Mouse (Mus musculus): ENCODE data around the gene Ppp1r10. TPM values are rescaled to one million over a fixed set of nuclear protein-coding genes. Genes with fewer than 3 reads are reported as not detected.
"Not testable (repeated sequence)": the region's sequence is repeated elsewhere in the genome, so short reads cannot be mapped to it uniquely, and the experiment has no call there.

The Ppp1r10 gene
- total and polyA plus RNA-seq, 3 experiments = 14.5 to 70.3 (median 31.6) TPM

DNA sequence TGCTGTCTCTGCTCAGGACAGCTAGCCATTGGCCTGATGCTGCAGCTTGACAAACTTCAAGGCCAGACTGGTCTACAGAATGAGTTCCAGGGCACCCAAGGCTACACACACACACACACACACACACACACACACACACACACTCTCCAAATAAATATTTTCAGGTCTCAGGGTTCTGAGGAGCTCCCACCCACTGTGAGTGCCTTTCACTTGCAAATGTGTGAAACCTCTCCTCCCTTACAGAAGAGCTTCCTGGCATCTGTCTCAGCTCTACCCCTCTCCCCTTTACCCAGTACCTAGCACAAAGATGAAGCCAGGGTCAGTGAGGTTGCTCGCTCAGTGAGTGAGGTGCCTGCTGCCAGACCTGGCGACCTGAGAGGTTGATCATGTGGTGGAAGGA lies 22.9 kb downstream of the Ppp1r10 start:
- Histone ChIP-seq H3K27ac (ENCODE audit: insufficient read depth, low read depth) (no peak overlapping the region), H3K9ac (ENCODE audit: insufficient read depth, low read depth) (no peak overlapping the region), H3K4me3 (replicated peaks in 1 of 3; ENCODE audit: low read depth in 2 of 3, low read length in 2 of 3, poor library complexity in 1 of 3) (no peak overlapping the region), H3K27me3 (replicated peaks) (peaks cover 2% of the 10 kb centered on the region), H3K4me1 (ENCODE audit: control insufficient read depth in 1 of 2, insufficient read depth in 2 of 2) (no peaks in the 10 kb centered on the region), H3K79me2 (replicated peaks; ENCODE audit: control insufficient read depth, extremely low read depth, insufficient read depth, poor library complexity, severe bottlenecking) (no peaks in the 10 kb centered on the region), H3K4me2 (ENCODE audit: insufficient read depth, low read depth, poor library complexity, severe bottlenecking) (no peak overlapping the region), H3K9me3 (replicated peaks; ENCODE audit: low read length) (peaks cover 6% of the 10 kb centered on the region), H3K36me3 (replicated peaks in 1 of 2; ENCODE audit: control insufficient read depth in 1 of 2, insufficient read depth in 1 of 2, low read length in 1 of 2) (no peaks in the 10 kb centered on the region)
- dilution Hi-C loops (cut with MboI; ENCODE audit: extremely low pct_ligation_motif_present, extremely low pct_unique_long_range_greater_than_20kb, low sequenced_read_pairs) = no loop called here
- TF ChIP-seq ZNF384 (IDR thresholded peaks at IDR 0.05; ENCODE audit: low read depth, low read length) (no peak), IRF4 (IDR thresholded peaks at IDR 0.05; ENCODE audit: low read depth, low read length) (no peak), MEF2A (IDR thresholded peaks at IDR 0.05; ENCODE audit: borderline replicate concordance, low read depth, low read length) (no peak), RCOR1 (conservative IDR thresholded peaks at IDR 0.05; ENCODE audit: low read depth, low read length) (no peak), E2F4 (IDR thresholded peaks at IDR 0.05; ENCODE audit: insufficient replicate concordance, low read depth, low read length) (no peak), PAX5 (IDR thresholded peaks at IDR 0.05; ENCODE audit: low read length) (no peak), SMC3 (IDR thresholded peaks at IDR 0.05; ENCODE audit: low read depth, low read length) (no peak), UBTF (IDR thresholded peaks at IDR 0.05; ENCODE audit: low read depth, low read length) (no peak), ZKSCAN1 (IDR thresholded peaks at IDR 0.05; ENCODE audit: borderline replicate concordance, low read depth, low read length) (no peak), MAX (IDR thresholded peaks at IDR 0.05; ENCODE audit: low read length) (no peak), POLR2AphosphoS2 (IDR thresholded peaks at IDR 0.05; ENCODE audit: low read depth, low read length) (no peak)
- in situ Hi-C loops (cut with MboI; ENCODE audit: low pct_ligation_motif_present, low pct_unique_long_range_greater_than_20kb, low sequenced_read_pairs) = no loop called here
- no peak for DNase-seq (ENCODE audit: extremely low read depth)

DNA sequence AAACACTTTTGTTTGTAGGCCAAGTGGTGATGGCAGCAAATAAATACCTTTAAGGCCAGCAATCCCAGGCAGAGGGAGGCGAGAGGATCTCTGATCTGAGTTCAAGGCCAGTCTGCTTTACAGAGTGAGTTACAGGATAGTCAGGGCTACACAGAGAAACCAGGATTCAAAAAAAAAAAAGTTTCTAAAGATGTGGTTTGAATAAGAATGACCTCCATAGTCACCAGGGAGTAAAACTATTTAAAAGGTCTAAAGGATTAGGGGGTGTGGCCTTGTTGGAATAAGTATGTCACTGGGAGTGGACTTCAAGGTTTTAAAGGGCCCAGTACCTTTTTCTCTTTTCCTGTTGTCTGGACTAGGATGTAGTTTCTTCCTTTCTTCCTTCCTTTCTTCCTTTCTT lies 23.7 kb downstream of the Ppp1r10 start:
- no peak overlapping the region for H3K27ac ChIP-seq (ENCODE audit: insufficient read depth, low read depth)
- no peaks in the 10 kb centered on the region for H3K79me2 ChIP-seq (replicated peaks; ENCODE audit: control insufficient read depth, extremely low read depth, insufficient read depth, poor library complexity, severe bottlenecking)
- H3K4me3 ChIP-seq (replicated peaks in 1 of 3; ENCODE audit: low read depth in 2 of 3, low read length in 2 of 3, poor library complexity in 1 of 3) = no peak overlapping the region
- H3K9ac ChIP-seq (ENCODE audit: insufficient read depth, low read depth) = no peak overlapping the region
- dilution Hi-C loops (cut with MboI; ENCODE audit: extremely low pct_ligation_motif_present, extremely low pct_unique_long_range_greater_than_20kb, low sequenced_read_pairs) (no loop called here), in situ Hi-C loops (cut with MboI; ENCODE audit: low pct_ligation_motif_present, low pct_unique_long_range_greater_than_20kb, low sequenced_read_pairs) (no loop called here)
- H3K4me1 ChIP-seq (ENCODE audit: control insufficient read depth in 1 of 2, insufficient read depth in 2 of 2) = no peaks in the 10 kb centered on the region
- no peak overlapping the region for H3K4me2 ChIP-seq (ENCODE audit: insufficient read depth, low read depth, poor library complexity, severe bottlenecking)
- TF ChIP-seq GABPA (IDR thresholded peaks at IDR 0.05; ENCODE audit: insufficient replicate concordance, low read depth, low read length) (no peak), ETS1 (conservative IDR thresholded peaks at IDR 0.05; ENCODE audit: low read depth, low read length) (no peak), TBP (conservative IDR thresholded peaks at IDR 0.05; ENCODE audit: low read depth, low read length) (no peak), MAZ (IDR thresholded peaks at IDR 0.05; ENCODE audit: low read depth, low read length) (no peak), CTCF (conservative IDR thresholded peaks at IDR 0.05 in 1 of 2, IDR thresholded peaks at IDR 0.05 in 1 of 2; ENCODE audit: low read depth in 2 of 2, low read length in 2 of 2) (no peak), ELF1 (IDR thresholded peaks at IDR 0.05; ENCODE audit: low read depth, low read length) (no peak), SIN3A (IDR thresholded peaks at IDR 0.05; ENCODE audit: low read length) (no peak), POLR2AphosphoS2 (IDR thresholded peaks at IDR 0.05; ENCODE audit: low read depth, low read length) (no peak), EP300 (IDR thresholded peaks at IDR 0.05; ENCODE audit: low read length) (no peak)
- peaks cover 6% of the 10 kb centered on the region for H3K9me3 ChIP-seq (replicated peaks; ENCODE audit: low read length)
- H3K36me3 ChIP-seq (replicated peaks in 1 of 2; ENCODE audit: control insufficient read depth in 1 of 2, insufficient read depth in 1 of 2, low read length in 1 of 2) = no peaks in the 10 kb centered on the region
- no peak for DNase-seq (ENCODE audit: extremely low read depth)
- H3K27me3 ChIP-seq (replicated peaks) = peaks cover 2% of the 10 kb centered on the region

DNA sequence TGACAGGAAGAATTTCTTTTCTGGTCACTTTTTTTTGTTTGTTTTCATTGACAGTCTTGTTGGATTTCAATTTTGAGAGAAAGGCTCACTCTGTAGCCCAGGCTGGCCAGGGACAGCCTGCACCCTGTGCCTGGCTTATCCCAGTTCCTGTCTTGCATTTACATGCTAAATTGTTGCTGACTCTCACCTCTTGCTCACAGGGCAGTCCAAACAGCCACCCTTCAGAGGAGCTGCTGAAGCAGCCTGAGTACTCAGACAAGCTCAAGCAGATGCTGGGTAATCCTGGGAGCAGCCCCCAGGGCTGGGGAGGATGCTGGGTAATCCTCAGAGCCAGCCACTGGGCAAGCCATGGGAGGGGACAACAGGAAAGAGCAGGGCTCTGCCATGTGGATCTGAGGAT lies 34.7 kb downstream of the Ppp1r10 start:
- in situ Hi-C loops (cut with MboI; ENCODE audit: low pct_ligation_motif_present, low pct_unique_long_range_greater_than_20kb, low sequenced_read_pairs); dilution Hi-C loops (cut with MboI; ENCODE audit: extremely low pct_ligation_motif_present, extremely low pct_unique_long_range_greater_than_20kb, low sequenced_read_pairs); DNase-seq (ENCODE audit: extremely low read depth): not testable (repeated sequence)

DNA sequence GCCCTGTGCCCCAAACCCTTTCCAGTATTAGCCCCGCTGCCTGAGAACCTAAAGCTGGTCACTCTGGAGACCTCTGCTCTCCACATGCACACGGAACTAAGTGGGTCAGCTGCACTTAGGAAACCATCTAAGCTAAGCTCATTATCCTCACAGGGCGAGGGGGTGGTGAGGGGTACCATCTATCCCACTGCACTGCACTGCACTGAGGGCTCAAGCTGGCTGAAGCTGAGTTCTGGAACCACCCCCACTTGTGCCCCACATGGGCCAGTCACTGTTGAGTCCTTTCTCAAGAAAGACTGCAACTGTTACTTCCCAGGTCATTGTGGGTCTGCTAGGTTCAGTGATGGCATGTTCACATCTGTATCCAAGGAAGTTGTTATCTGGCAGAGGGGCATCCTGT lies 36.3 kb downstream of the Ppp1r10 start:
- H3K4me3 ChIP-seq (replicated peaks in 1 of 3; ENCODE audit: low read depth in 2 of 3, low read length in 2 of 3, poor library complexity in 1 of 3); H3K27ac ChIP-seq (ENCODE audit: insufficient read depth, low read depth); in situ Hi-C loops (cut with MboI; ENCODE audit: low pct_ligation_motif_present, low pct_unique_long_range_greater_than_20kb, low sequenced_read_pairs); H3K4me1 ChIP-seq (ENCODE audit: control insufficient read depth in 1 of 2, insufficient read depth in 2 of 2); H3K4me2 ChIP-seq (ENCODE audit: insufficient read depth, low read depth, poor library complexity, severe bottlenecking); H3K79me2 ChIP-seq (replicated peaks; ENCODE audit: control insufficient read depth, extremely low read depth, insufficient read depth, poor library complexity, severe bottlenecking); DNase-seq (ENCODE audit: extremely low read depth); H3K9ac ChIP-seq (ENCODE audit: insufficient read depth, low read depth); H3K9me3 ChIP-seq (replicated peaks; ENCODE audit: low read length); dilution Hi-C loops (cut with MboI; ENCODE audit: extremely low pct_ligation_motif_present, extremely low pct_unique_long_range_greater_than_20kb, low sequenced_read_pairs); H3K27me3 ChIP-seq (replicated peaks): not testable (repeated sequence)
- peaks cover 21 to 28% of the 10 kb centered on the region in 2 experiments for H3K36me3 ChIP-seq (replicated peaks in 1 of 2; ENCODE audit: control insufficient read depth in 1 of 2, insufficient read depth in 1 of 2, low read length in 1 of 2)

More for the DNA sequence above, 34.7 kb downstream of the Ppp1r10 start:
- H3K9ac ChIP-seq (ENCODE audit: insufficient read depth, low read depth); H3K4me1 ChIP-seq (ENCODE audit: control insufficient read depth in 1 of 2, insufficient read depth in 2 of 2); H3K4me2 ChIP-seq (ENCODE audit: insufficient read depth, low read depth, poor library complexity, severe bottlenecking); H3K27me3 ChIP-seq (replicated peaks); H3K79me2 ChIP-seq (replicated peaks; ENCODE audit: control insufficient read depth, extremely low read depth, insufficient read depth, poor library complexity, severe bottlenecking); H3K4me3 ChIP-seq (replicated peaks in 1 of 3; ENCODE audit: low read depth in 2 of 3, low read length in 2 of 3, poor library complexity in 1 of 3); H3K9me3 ChIP-seq (replicated peaks; ENCODE audit: low read length); H3K27ac ChIP-seq (ENCODE audit: insufficient read depth, low read depth): not testable (repeated sequence)
- H3K36me3 ChIP-seq (replicated peaks in 1 of 2; ENCODE audit: control insufficient read depth in 1 of 2, insufficient read depth in 1 of 2, low read length in 1 of 2) = peaks cover 5 to 12% of the 10 kb centered on the region in 2 experiments

Data from CH12.LX (cell line).